Mouse (Mus musculus) megakaryocyte, embryonic 14.5 days (primary cell): Measurements from ENCODE around the gene Serpina16. TPM values are rescaled to one million over a fixed set of nuclear protein-coding genes. Genes with fewer than 3 reads are reported as not detected.

Source experiments
- H3K27me3 ChIP-seq: replicated peaks from 2 replicates; pipeline ENCODE3; 2012; ENCODE audit warnings: inconsistent platforms
- H3K36me3 ChIP-seq: replicated peaks from 2 replicates; pipeline ENCODE3; 2012; ENCODE audit warnings: low read length, inconsistent platforms, mixed read lengths
- H3K4me1 ChIP-seq: 2 replicates; pipeline ENCODE4 v1.6.1; 2012; ENCODE audit warnings: inconsistent platforms
- H3K4me3 ChIP-seq: replicated peaks from 2 replicates; pipeline ENCODE3; 2012; ENCODE audit warnings: moderate library complexity, mild to moderate bottlenecking, inconsistent platforms
- H3K9me3 ChIP-seq: 2 replicates; pipeline ENCODE4 v1.6.1; 2012; ENCODE audit warnings: inconsistent platforms
- FLI1 ChIP-seq: IDR thresholded peaks from 2 replicates; pipeline ENCODE4 v1.6.1; 2012; ENCODE audit warnings: low read length, inconsistent platforms, mixed read lengths
- GATA1 ChIP-seq: IDR thresholded peaks from 3 replicates; pipeline ENCODE4 v1.6.1; 2012; ENCODE audit warnings: mixed read lengths, low read length, inconsistent platforms, borderline replicate concordance
- polyA plus RNA-seq: library from polyadenylated mRNA; stranded (reverse); fragments of >175 nt; gene quantifications from 2 replicates; pipeline ENCODE4 v1.2.3, GENCODE M21; 2012; ENCODE audit warnings: low replicate concordance; ENCODE audit not compliant: insufficient read depth

Serpina16 gene
- polyA plus RNA-seq, 1 experiment, result not detected

GRCm38 (mm10) chr12:103660076-103660475 is 15.9 kb downstream of the Serpina16 start:
- Histone ChIP-seq H3K4me1 (no peaks in the 10 kb centered on the region), H3K27me3 (no peaks in the 10 kb centered on the region), H3K36me3 (no peaks in the 10 kb centered on the region), H3K4me3 (no peak overlapping the region), H3K9me3 (peaks cover 8% of the 10 kb centered on the region; the same call in 1 of the 2 replicates)
- TF ChIP-seq FLI1, result no peak
- no peak for TF ChIP-seq GATA1

GRCm38 (mm10) chr12:103659171-103659570 is 16.8 kb downstream of the Serpina16 start:
- no peak overlapping the region for H3K4me3 ChIP-seq
- TF ChIP-seq GATA1, result no peak
- TF ChIP-seq FLI1, result no peak
- no peaks in the 10 kb centered on the region for H3K36me3 ChIP-seq
- H3K4me1 ChIP-seq, result no peaks in the 10 kb centered on the region
- H3K9me3 ChIP-seq, result peaks cover 8% of the 10 kb centered on the region; the same call in 1 of the 2 replicates
- H3K27me3 ChIP-seq, result no peaks in the 10 kb centered on the region

GRCm38 (mm10) chr12:103657991-103658390 is 17.9 kb downstream of the Serpina16 start:
- TF ChIP-seq FLI1 (no peak), GATA1 (no peak)
- Histone ChIP-seq H3K9me3 (peaks cover 8% of the 10 kb centered on the region; the same call in 1 of the 2 replicates), H3K4me3 (no peak overlapping the region), H3K27me3 (no peaks in the 10 kb centered on the region), H3K36me3 (no peaks in the 10 kb centered on the region), H3K4me1 (no peaks in the 10 kb centered on the region)

GRCm38 (mm10) chr12:103656848-103657626 is 18.9 kb downstream of the Serpina16 start, which contains the start of gene Serpina6:
TSS of gene Serpina6 (minus strand) at chr12:103657212.
- Histone ChIP-seq H3K4me3 (no peak within 1 kb of the TSS), H3K36me3 (no peaks in the 10 kb centered on the region), H3K9me3 (peaks cover 8% of the 10 kb centered on the region; the same call in 1 of the 2 replicates), H3K27me3 (no peaks in the 10 kb centered on the region), H3K4me1 (no peaks in the 10 kb centered on the region)
- no peak for TF ChIP-seq GATA1
- no peak for TF ChIP-seq FLI1

GRCm38 (mm10) chr12:103655123-103656044 is 20.6 kb downstream of the Serpina16 start:
- no peaks in the 10 kb centered on the region for H3K27me3 ChIP-seq
- no peak overlapping the region for H3K4me3 ChIP-seq
- H3K36me3 ChIP-seq, result no peaks in the 10 kb centered on the region
- H3K4me1 ChIP-seq, result no peaks in the 10 kb centered on the region
- peaks cover 8% of the 10 kb centered on the region; the same call in 1 of the 2 replicates for H3K9me3 ChIP-seq
- TF ChIP-seq FLI1 (no peak), GATA1 (no peak)

GRCm38 (mm10) chr12:103653836-103654235 is 22.1 kb downstream of the Serpina16 start:
- no peaks in the 10 kb centered on the region for H3K4me1 ChIP-seq
- no peak overlapping the region for H3K4me3 ChIP-seq
- H3K9me3 ChIP-seq, result peaks cover 8% of the 10 kb centered on the region; the same call in 1 of the 2 replicates
- H3K27me3 ChIP-seq, result no peaks in the 10 kb centered on the region
- no peaks in the 10 kb centered on the region for H3K36me3 ChIP-seq
- TF ChIP-seq GATA1 (no peak), FLI1 (no peak)

GRCm38 (mm10) chr12:103646314-103646713 is 29.6 kb downstream of the Serpina16 start:
- Histone ChIP-seq H3K4me1 (no peaks in the 10 kb centered on the region), H3K4me3 (no peak overlapping the region), H3K36me3 (no peaks in the 10 kb centered on the region), H3K9me3 (no peaks in the 10 kb centered on the region), H3K27me3 (no peaks in the 10 kb centered on the region)
- TF ChIP-seq GATA1 (no peak), FLI1 (no peak)

- Histone ChIP-seq H3K4me3 (no peak overlapping the region), H3K4me1 (no peaks in the 10 kb centered on the region), H3K36me3 (no peaks in the 10 kb centered on the region), H3K27me3 (no peaks in the 10 kb centered on the region), H3K9me3 (no peaks in the 10 kb centered on the region)
- TF ChIP-seq GATA1 (no peak), FLI1 (no peak)
Measured at GRCm38 (mm10) chr12:103644601-103645000, 31.3 kb downstream of the Serpina16 start.

GRCm38 (mm10) chr12:103643818-103644217 is 32.1 kb downstream of the Serpina16 start:
- H3K4me1 ChIP-seq, result no peaks in the 10 kb centered on the region
- no peaks in the 10 kb centered on the region for H3K36me3 ChIP-seq
- H3K27me3 ChIP-seq, result no peaks in the 10 kb centered on the region
- H3K9me3 ChIP-seq, result no peaks in the 10 kb centered on the region
- H3K4me3 ChIP-seq, result no peak overlapping the region
- TF ChIP-seq GATA1 (no peak), FLI1 (no peak)
